Mouse (Mus musculus): Measurements from ENCODE around the gene Gon7.

The Gon7 gene

GRCm38 (mm10) chr12:102748256-102748655 lies 9.3 kb downstream of the Gon7 start:
- in situ Hi-C loops (cut with MboI; ENCODE audit: low pct_unique_long_range_greater_than_20kb in 1 of 2, low sequenced_read_pairs in 2 of 2, unreplicated experiment in 1 of 2) = no loop called here

DNA sequence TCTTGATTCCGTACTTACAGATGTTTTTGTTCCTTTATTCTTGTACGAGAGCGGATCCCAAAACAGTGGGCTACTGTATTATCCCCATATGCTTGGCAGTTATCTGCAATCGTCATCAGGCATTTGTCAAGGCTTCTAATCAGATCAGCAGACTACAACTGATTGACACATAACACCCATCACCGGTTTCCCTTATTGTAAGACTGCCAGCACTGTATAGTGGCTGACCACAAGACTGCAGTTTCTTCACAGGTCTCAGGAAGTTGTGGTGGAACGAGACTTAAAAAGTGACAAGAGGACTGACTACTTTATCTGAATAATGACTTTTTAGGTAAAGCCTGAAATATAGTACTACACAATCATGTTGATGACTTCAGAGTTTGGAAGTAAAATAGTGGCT lies 12.8 kb downstream of the Gon7 start:
- in situ Hi-C loops (cut with MboI; ENCODE audit: low pct_unique_long_range_greater_than_20kb in 1 of 2, low sequenced_read_pairs in 2 of 2, unreplicated experiment in 1 of 2) = no loop called here

DNA sequence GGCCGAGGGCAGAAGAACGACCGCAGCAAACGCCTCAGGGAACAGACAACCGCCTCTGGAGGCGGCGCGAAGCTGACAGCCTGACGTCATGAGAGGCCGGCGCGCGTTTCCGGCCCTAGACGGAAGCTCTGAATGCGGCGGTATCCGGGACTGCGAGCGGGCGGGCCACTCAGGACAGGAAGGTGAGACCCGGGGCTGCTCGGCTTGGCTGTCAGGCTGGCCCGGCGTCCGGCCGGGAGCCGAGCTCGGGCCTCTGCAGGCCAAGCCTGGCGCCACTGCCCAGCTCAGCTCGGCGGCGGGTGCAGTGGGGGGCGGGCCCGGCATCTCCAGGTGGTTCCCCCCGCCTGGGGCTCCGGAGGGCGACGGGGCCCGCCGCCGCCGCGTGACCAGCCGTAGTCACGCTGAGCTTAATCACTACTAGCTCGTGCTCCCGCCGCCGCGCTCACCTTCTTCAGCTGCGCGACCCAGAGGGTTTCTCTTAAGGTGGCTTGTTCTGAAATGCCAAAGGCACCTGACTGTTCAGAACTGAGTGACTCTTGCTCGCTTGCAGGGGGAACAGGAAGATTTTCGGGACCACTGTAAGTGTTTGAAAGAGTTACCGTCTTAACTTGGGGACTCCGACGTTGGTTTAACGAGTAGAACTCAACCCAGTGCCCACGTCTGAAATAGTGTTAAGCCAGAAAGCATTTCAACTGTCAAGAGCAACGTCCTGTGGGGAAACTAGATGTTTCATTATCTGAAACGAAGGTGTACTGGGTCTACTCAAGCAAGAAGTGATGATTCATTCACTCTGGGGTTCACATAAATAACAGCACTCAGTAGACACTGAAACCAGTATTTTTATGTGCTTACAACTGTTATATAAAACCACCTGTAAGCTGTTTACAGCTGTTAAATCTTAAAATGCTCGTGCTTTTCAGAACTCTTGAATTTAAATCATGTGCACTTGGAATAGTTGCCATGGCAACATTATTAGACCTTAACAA lies 13.7 kb downstream of the Gon7 start, which contains the start of the genes Moap1 and Tmem251:
Gene Moap1 (minus strand): TSS at position 73 of the 986 bp plus-strand sequence.
Gene Tmem251 (plus strand): TSS at position 174 of the 986 bp plus-strand sequence.
- in situ Hi-C loops (cut with MboI; ENCODE audit: low pct_unique_long_range_greater_than_20kb in 1 of 2, low sequenced_read_pairs in 2 of 2, unreplicated experiment in 1 of 2) = no loop called here

- in situ Hi-C loops (cut with MboI; ENCODE audit: low pct_unique_long_range_greater_than_20kb in 1 of 2, low sequenced_read_pairs in 2 of 2, unreplicated experiment in 1 of 2) = no loop called here
These were observed 14.5 kb downstream of the Gon7 start for GRCm38 (mm10) chr12:102743036-102743588.

DNA sequence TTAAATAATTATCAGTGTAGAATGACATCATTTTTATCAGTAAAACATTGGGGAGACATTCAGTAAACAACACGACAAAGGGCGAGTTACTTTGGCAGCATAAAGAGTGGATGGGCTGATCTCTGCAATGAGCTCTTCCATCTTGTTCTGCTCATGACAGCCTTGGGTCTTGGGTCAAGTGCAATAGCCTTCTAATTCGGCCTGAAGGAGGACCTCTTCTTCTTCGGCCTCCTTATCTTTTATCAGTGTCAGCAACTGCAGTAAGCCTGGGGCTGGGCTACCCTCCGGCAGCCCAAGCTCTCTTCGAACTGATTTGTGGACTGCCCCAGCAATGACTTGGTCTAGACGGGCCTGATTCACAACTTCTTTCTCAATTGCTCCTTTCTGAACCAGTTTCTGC lies 15.5 kb downstream of the Gon7 start:
- in situ Hi-C loops (cut with MboI; ENCODE audit: low pct_unique_long_range_greater_than_20kb in 1 of 2, low sequenced_read_pairs in 2 of 2, unreplicated experiment in 1 of 2) = no loop called here

- in situ Hi-C loops (cut with MboI; ENCODE audit: low pct_unique_long_range_greater_than_20kb in 1 of 2, low sequenced_read_pairs in 2 of 2, unreplicated experiment in 1 of 2) = no loop called here
These were observed 17.3 kb downstream of the Gon7 start for GRCm38 (mm10) chr12:102740285-102740684.

DNA sequence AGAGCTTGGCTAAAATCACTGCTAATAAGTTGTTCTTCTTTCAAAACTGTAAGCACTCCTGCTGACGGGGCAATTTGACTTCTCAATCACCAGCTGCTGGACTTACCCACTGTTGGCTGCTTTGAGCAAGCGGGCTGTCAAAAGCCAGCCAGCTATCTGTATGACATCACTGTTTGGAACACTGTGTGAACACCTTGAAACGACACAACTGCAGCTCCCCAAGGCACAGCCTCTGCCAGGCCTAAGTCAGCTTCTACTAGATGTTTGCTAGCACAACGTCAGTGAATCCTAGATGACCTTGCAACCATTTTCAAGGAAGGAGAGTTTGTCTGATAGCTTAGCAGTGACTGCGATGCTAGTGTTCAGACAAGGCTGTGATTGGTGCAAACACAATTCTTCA lies 18.5 kb downstream of the Gon7 start:
- in situ Hi-C loops (cut with MboI; ENCODE audit: low pct_unique_long_range_greater_than_20kb in 1 of 2, low sequenced_read_pairs in 2 of 2, unreplicated experiment in 1 of 2) = no loop called here

DNA sequence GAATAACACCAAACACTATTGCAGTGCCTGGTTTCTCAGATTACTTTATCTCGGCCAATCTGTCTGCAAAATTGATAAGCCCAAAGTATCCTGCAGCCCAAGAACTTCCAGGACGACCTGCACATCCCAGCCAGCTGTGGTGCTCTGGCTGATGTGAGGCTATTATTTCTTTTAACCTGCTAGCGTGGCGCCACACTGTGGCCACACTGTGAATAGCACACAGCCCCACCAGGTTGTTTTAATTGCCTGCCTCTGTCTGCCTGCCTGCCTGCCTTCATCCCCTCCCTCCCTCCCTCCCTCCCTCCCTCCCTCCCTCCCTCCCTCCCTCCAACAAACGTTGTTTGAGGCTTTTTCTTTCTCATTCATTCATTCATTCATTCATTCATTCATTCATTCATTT lies 24.2 kb downstream of the Gon7 start:
- in situ Hi-C loops (cut with MboI; ENCODE audit: low pct_unique_long_range_greater_than_20kb in 1 of 2, low sequenced_read_pairs in 2 of 2, unreplicated experiment in 1 of 2) = no loop called here

DNA sequence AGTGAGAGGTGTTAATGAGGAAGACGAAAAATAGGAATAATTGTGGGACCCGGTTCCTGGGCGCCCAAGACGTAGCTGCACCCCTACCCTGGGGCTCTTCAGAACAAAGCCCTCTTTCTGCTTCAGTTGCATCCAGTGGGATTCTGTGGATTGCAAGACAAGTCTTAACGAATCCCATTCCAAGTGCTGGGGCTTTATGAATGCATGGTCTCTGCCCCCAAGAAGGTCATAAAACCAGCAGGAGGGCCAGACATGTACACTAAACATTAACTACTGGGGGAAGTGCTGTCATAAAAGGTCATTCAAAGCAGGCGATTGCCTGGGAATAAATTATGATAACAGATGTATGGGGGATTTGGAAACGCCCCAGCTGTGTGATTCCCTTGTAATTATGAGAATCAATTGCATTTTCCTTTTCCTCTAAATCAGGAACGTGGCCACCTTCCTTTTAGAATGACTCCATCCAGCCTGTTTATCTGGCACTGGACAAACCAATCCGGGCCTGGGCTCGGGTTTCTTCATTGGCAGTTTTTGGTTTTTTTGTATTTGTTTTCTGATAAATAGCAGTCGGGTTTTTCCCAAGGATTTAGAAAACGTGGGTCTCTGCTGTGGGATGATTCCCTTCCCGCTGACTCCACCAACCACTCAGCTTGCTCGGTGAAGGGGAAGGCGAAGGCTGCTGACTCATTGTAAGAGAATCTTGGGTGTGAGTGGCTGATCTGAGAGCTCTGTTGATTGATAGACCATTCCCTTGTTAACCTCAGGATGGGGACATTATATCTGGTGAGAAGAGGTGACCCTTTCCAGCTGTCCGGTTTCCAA lies 26.6 kb downstream of the Gon7 start:
- in situ Hi-C loops (cut with MboI; ENCODE audit: low pct_unique_long_range_greater_than_20kb in 1 of 2, low sequenced_read_pairs in 2 of 2, unreplicated experiment in 1 of 2) = no loop called here

DNA sequence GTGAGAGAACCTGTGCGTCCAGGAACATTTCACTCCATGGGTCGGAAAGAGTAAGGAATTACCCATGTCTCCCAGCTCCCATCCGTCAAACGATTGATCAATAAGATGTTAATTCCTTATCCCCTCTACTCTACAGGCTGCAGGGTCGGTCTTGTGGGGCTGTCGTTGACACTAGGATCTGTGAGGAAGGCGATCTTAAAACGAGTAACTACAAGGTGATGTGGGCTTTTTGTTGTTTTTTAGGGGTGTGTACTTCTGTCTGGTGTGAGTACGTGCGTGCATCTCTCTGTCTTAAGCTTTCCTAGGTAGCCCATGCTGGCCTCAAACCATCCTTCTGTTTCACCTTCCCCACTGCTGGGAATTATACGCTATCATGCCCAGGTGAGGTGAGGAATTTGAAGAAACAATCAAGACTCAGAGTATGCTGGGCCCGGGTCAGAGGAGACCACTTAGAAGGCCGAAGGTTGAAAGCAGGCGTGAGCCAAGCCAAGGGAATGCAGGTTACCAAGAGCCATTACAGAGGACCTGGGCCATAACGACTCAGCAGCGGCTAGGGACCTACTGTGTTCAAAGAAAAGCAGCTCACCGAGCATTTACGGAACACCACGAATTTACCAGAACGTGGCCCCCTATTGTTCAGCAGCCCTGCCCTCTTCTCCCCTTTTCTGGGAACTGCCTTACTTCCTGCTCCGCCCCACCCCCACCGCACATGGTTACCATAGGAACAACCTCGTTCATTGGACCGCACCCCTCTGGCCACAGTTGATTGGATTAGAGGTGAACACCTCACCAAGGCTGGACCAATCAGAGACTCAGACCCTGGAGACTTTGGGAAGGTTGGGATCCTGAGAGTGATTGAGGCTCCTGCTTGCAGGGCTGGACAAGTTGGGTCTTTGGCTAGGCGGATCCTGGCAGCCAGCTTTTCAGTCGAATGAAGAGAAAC lies 27.5 kb downstream of the Gon7 start:
- in situ Hi-C loops (cut with MboI; ENCODE audit: low pct_unique_long_range_greater_than_20kb in 1 of 2, low sequenced_read_pairs in 2 of 2, unreplicated experiment in 1 of 2) = loop anchor here in 1 of 2 experiments (10.0 kb wide), 1 partner anchor 205 kb away; no protein-coding TSS in a partner anchor

DNA sequence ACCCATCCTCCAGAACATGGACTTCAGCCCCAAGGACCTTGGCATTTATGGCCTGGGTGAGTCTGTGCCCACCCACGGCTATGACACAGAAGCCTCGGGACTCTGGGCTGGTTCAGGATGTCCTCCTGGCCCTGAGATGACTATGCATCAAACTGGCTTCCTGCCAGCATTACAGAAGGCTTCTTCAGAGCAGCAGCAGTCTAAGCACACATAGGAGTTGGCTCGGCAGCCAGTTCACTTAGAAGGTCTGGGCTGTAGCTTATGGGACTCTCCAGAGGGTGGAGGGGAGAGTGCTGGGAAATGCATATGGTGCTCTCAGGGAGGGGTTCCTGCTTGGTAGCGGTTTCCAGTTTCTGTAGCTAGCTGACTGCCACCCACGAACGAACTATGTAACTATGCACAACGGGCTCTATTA lies 31.8 kb downstream of the Gon7 start:
- in situ Hi-C loops (cut with MboI; ENCODE audit: low pct_unique_long_range_greater_than_20kb in 1 of 2, low sequenced_read_pairs in 2 of 2, unreplicated experiment in 1 of 2) = loop anchor here in 1 of 2 experiments (10.0 kb wide), 1 partner anchor 201 kb away; no protein-coding TSS in a partner anchor

DNA sequence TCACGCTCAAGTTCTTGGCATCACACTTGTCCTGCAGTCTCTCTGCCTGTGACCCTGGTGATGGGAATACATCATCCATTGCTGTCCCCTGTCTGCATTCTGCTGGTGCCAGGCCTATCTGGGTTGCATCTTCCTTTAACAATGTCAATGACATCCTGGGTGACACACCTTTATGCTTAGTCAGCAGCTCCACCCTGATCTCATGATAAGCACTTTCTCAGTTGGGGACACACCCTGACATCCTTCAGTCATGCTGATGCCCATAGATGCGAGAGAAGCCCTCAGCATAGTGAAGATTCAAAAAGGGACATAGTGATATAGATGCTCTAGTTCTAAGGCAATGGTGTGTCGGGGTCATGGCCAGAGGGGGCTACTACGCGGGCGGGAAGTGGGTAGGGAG lies 32.5 kb downstream of the Gon7 start:
- in situ Hi-C loops (cut with MboI; ENCODE audit: low pct_unique_long_range_greater_than_20kb in 1 of 2, low sequenced_read_pairs in 2 of 2, unreplicated experiment in 1 of 2) = loop anchor here in 1 of 2 experiments (10.0 kb wide), 1 partner anchor 200 kb away; no protein-coding TSS in a partner anchor

DNA sequence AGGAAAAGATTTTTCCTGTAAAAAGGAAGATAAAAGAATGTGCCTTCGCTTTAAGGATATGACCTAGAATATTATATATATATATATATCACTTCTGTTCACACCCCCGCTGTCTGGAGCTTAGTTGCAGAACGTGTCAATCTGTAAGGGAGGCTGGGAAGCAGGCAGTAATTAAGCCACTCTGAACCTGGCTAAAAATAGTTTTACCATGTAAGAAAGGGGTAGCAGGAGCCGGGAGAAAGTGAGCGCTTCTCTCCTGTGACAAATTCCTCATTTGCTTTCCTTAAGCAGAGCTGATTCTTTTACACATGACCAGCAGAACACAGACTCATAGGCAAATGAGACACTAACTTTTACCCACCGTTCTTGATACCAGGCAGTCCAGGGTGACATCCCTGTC lies 33.7 kb downstream of the Gon7 start:
- in situ Hi-C loops (cut with MboI; ENCODE audit: low pct_unique_long_range_greater_than_20kb in 1 of 2, low sequenced_read_pairs in 2 of 2, unreplicated experiment in 1 of 2) = loop anchor here (5.0 to 10.0 kb wide), 2 partner anchors 197 to 199 kb away; no protein-coding TSS in a partner anchor

DNA sequence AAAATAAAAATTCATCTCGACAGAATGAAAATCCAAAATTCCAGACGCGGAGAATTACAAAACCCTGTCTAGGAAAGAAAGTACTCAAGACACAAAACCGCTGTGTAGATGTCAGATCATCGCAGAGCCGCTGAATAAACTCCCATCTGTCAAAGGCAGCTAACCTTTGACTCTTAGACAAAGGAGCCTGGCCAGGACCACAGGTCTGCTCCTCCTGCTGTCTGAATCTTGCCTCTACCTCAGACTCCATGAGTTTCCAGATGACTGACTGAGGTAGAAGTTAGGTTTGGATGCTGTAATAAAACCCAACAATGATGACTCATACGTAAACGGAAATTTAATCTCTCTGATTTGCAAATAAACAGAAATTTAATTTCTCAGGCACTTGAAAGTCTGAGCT lies 34.6 kb downstream of the Gon7 start:
- in situ Hi-C loops (cut with MboI; ENCODE audit: low pct_unique_long_range_greater_than_20kb in 1 of 2, low sequenced_read_pairs in 2 of 2, unreplicated experiment in 1 of 2) = loop anchor here (5.0 to 10.0 kb wide), 2 partner anchors 196 to 198 kb away; no protein-coding TSS in a partner anchor

DNA sequence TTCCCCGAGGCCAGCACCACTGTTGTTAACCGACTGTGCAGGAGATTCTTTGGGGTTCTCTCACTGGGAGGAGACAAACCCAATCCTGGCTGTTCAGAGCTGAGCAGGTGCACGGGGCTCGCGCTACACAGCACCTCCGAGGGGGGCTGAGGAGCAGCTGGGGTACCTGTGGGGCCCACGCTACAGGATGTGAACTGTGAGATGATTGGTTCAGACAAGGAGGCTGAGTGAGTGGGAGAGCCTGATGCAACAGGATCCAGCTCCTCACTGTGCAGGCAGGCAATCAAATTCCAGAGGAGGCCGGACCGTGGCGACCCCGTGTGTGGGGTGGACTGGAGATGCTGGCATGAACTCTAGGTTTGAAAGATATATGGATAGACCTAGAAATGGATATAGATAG lies 35.2 kb downstream of the Gon7 start:
- in situ Hi-C loops (cut with MboI; ENCODE audit: low pct_unique_long_range_greater_than_20kb in 1 of 2, low sequenced_read_pairs in 2 of 2, unreplicated experiment in 1 of 2) = loop anchor here (5.0 to 10.0 kb wide), 2 partner anchors 195 to 198 kb away; no protein-coding TSS in a partner anchor

DNA sequence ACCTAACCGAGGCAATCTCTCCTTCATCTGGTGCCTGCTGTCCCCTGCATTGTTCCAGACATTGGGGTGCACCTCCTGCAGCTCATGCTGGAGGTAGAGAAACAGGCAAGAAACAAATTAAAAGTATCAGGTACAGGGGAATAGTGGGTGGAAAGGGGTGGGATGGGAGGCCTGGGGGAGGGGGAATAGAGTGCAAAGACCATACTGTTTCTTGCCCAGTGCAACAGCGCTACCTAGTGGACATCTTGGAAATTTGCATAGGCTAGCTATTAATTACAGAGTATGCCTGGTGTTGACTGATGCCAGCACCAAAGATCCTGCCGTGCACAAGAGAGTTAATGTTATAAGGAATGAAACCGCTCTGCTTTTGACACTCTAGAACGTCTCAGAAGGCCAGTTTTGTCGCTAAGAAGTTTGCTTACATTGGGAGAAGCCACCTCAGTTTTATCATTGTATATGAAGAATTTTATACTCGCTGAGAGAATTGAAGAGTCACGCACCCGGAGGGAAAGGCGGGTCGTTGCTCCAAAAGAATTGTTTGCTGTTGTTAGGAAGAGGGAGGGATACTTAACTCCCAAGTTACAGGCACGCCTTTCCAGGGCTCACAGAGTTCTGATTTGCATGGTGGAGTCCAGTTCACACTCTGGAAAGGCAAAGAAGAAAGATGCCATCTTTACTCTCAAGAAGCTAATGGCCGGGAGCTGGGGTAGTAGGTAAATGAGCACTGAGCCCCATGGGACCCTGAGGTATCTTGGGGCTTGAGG lies 37.9 kb downstream of the Gon7 start:
- in situ Hi-C loops (cut with MboI; ENCODE audit: low pct_unique_long_range_greater_than_20kb in 1 of 2, low sequenced_read_pairs in 2 of 2, unreplicated experiment in 1 of 2) = loop anchor here (5.0 to 10.0 kb wide), 2 partner anchors 192 to 195 kb away; no protein-coding TSS in a partner anchor

All from mouse embryonic stem cell (cell line).